Mouse (Mus musculus) lung, postnatal 10 days (tissue): ENCODE data around the gene Pigf.
A peak's percentile ranks its signal among the peaks of the same experiment; 100 is the strongest.
"Not testable (repeated sequence)": the region's sequence is repeated elsewhere in the genome, so short reads cannot be mapped to it uniquely, and the experiment has no call there.

Source experiments
- DNase-seq: peaks from one replicate; pipeline ENCODE4 v3.0.0; 2021

Pigf gene

DNA sequence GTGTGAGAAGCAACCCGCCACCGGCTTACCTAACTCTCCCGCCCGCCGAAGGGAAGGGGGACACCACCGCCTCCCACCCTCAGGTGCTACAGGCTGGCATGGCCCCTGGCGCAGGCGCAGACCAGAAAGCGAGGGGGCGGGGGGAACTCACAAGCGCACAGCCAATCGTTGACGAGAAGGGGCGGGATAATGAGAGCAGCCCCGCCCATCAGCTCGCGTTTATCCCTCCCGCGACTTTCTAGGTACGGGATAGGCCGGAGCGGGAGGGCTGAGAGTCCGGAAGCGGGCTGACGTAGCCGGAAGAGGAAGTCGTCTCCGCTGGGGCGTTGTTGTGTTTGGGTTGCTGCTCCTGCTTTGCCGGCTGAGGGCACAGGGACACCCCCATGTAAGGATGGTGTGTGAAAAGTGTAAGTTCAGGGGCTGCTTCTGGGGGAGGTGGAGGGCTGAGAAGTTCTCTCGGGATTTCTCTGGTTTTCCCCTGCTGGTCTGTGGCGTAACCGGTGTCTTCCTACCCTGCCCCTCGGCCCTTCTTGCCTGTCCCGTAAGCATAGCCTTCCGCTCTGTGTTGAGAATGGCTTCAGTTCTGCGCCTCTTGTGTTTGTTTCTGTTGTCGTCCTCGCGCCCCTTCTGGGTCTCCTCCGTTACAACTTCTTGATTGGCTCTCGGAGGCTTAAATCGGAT lies at the start of gene Pigf, which contains the start of gene Cript:
Gene Pigf, minus strand, starts transcription at position 138 of the 681 bp plus-strand sequence.
Gene Cript, plus strand, starts transcription at position 282 of the 681 bp plus-strand sequence.
- DNase-seq: peak; percentile 99

DNA sequence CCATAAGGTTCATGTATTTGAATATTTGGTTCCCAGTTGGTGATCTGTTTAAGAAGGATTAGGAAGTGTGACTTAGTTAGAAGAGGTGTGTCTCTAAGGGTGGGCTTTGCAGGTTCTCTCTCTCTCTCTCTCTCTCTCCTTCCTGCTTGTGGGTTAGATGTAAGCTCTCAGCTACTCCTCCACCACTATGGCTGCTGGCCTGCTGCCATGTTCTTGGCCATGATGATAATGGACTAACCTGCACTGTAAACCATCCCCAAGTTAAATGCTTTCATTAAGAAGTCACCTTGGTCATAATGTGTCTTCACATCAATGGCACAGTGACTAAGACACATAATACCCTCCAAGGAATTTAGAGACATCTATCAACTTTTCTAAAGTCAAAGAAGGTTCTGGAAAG lies 48.3 kb upstream of the Pigf start:
- no peak for DNase-seq

DNA sequence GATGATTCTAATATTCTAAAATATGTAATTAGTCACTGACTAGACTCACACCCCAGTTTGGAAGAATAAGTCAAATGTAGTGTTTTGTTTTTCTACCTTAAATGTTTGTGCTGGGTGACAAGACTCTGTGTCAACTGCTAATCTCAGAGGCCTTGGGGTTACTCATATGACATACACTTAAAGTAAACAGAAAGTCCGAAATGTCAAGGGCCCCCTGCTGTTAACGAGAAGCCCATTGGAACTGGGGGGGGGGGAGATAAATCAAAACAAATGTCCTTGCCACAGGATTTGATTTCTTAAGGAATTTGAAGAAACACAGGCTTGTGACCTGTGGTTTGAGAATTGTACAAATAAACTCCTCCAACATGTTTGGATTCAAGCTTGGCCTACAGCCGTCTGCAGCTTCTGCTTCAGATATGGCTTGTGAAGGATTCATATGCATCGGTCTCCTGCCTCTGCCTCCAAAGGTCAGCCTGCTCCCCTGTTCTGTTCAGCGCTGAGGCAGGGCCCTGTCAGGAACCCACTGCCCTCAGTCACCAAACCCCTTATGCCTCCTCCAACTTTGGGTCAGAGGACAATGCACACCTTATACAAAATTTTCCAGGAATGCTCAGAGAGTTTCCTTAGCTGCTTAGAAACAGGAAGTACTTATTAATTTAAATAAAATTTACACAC lies 47.7 kb upstream of the Pigf start:
- DNase-seq: no peak

DNA sequence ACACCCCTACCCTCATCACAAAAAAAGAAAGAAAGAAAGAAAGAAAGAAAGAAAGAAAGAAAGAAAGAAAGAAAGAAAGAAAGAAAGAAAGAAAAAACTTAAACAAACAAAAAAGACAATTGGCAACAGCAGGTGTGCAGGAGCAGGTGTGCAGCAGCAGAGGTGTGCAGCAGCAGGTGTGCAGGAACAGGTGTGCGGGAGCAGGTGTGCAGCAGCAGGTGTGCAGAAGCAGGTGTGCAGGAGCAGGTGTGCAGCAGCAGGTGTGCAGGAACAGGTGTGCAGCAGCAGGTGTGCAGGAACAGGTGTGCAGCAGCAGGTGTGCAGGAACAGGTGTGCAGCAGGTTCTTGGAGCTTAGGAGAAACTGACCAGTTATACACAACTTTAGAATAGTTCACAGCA lies 47.0 kb upstream of the Pigf start:
- not testable (repeated sequence) for DNase-seq

DNA sequence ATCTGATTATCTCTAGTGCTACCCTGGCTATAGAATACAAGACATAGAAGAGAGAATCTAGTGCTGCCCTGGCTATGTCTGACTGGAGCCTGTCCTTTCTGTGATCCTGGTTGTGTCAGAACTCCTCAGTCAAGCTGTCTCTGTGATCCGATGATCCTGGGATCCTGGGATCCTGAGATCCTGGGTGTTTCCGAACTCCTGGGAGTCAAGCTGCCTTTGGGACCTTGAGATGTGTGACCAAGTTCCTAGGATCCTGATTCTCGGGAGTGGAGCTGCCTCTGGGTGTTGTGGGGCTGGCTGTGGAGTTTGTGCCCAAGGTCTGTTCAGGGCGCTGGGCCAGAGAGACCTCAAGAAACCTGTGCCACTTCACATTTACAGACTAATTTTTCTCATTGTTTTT lies 43.8 kb upstream of the Pigf start:
- no peak for DNase-seq

DNA sequence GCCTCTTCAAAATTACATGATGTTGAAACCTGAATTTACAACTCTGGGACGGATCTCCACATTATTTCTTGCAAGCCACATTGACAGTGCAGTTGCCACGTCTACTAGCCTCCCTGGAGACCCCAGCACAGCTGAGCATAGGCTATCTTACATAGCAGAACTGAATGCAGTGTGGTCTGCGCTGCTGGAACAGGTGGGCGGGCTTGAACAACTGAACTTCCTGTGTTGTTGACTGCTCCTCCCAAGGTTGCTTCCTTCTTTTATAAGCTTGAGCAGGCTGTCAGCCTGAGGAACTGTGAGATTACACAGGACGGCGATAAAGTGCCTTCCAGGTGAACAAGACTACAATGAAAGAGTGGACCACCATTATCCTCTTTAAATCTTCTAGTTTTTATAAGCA lies 38.8 kb upstream of the Pigf start:
- no peak for DNase-seq

DNA sequence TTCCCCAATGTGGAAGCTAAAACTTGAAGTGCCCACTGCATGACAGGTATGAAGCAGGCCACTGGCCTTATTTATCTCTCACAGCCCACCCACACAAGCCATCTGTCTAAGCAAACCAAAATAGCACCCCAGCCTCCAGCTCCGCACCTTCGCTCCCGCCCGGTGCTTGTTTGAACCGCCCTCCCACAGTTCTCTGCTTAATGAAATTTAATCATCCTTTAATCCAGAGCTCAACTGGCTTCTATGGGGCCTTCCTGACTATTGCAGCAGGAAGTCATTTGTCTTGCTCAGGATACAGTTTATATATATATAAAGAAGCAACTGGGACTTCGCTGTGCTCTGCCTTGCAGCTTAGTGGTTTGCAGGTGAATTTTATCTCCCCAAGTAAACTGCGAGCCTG lies 38.3 kb upstream of the Pigf start:
- DNase-seq: no peak

DNA sequence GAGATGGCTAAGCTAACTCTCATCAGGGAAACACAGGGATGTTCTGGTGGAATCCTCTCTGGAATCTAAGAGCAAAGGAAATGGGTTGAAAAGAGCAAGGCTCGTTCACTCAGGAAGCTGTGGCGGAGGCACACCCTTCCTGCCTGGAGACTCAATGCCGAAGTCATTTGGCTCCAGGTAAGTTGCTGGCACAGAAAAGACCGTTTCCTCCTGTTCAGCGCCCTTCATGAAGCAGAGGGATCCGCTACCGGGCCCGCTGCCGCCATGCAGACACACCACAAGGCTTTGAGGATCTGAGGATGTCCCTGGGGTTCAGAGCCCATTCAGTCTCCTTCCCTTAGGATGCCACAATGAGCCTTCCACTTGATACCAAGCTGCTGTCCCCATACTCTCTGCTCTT lies 37.4 kb upstream of the Pigf start:
- DNase-seq: peak; percentile 47

DNA sequence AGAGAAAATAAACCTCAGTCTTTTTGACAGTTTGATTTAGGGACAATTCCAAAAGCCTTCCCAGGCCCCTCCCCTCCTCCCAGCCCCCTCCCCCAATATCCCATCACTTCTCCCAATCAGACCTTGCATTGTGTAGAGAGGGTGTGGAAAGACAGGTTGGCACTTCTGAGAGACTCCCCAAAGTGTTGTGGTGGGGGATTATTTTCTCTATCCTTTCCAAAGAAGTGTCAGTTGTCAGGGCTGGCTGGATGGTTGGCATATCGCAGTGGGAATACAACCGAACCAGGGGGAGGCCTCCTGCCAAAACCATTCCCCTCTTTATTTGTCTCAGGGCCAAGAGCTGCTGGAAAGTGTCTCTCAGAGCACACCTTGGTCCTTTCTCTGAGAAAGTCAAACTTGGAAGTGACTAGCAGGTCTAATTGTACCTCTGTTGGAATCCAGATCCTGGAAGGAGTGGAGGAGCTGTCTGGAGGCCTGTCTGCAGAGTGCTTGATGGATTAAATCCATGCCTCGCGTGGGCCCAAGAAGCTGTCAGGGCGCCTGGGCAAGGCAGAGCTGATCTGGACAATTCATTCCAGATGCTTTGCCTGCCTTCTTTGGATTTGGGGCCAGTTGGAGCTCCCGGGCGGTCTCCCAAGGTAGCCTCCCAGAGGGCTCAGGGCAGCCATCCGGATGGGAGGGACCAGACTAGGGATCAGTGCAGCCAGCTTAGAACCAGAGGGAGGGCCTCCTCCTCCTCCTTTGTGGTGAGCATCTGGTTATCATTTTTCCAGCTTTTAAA lies 32.5 kb upstream of the Pigf start:
- DNase-seq: peak; percentile 18

DNA sequence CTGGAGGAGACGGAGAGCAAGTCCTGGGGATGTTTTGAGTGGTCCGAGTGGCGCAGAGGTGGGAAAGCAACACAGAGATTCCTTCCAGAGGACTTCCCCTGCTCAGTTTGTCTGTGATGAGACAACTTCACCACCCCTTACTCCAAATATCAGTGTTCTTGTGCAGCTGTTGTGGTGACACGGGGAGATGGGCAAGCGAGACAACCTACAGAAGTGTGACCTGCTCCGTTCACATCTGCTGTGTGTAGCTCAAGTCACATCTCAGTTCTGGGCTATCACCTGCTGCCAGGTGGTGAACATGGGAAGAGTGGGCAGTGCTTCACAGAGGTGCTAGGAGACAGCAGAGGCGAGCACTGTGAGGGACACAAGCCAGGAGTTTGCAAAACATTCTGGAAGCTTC lies 31.6 kb upstream of the Pigf start:
- DNase-seq: no peak

DNA sequence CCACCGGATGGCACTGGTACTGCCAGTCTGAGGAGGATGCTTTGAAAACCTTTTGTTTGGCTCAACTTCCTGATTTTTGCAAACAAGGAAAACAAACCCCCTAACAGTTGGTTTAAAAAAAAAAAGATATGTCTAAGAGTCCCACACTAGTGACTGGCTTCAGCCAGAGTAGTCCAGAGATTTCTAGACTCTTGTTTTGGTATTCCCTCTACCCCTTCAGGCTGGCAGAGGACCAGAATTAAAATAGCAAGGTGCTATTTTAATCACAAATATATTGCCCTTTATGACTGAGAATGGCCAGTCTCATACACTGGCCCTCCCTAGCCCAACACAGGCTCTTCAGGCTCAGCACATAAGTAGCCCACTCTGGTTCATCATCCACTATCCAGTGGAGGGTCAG lies 30.5 kb upstream of the Pigf start:
- no peak for DNase-seq

DNA sequence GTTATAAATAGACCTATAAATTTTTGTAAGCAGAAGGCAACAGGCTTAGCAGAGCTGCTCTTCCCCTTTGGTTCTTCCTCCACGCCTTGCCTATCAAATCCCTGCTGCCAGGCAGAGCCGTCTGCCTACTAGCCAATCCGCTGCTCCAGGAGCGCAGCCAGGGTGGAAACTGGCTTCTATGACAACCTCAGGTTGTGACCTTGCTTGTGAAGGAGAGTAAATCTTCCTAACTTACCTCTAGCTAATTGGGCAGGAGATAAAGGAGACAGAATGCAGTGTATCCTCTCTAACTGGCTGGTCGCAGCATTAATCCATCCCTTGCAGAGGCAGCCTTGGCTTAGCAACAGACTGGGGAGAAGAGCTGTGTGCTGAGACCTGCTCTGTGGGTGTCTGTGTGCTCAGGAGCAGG lies 29.8 kb upstream of the Pigf start:
- DNase-seq: peak; percentile 61

DNA sequence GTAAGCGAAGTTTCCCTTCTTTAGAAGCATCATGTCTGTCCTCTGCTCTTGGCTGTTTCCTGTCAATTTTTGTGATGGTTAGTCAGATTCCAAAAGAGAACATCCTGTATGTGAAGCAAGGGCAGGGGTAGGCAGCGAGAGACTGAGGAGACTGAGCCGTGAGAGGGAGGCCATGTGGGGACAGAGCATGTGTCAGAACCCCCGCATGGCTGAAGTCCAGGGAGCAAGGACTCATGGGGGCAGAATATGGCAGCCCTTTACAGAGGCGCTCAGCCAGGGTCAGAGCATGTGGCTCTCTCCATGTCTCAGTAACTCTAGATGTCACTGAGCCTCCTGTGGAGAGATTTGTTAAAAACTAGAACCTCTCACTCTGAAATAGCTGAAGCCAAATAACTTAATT lies 28.7 kb upstream of the Pigf start:
- DNase-seq: peak; percentile 29

DNA sequence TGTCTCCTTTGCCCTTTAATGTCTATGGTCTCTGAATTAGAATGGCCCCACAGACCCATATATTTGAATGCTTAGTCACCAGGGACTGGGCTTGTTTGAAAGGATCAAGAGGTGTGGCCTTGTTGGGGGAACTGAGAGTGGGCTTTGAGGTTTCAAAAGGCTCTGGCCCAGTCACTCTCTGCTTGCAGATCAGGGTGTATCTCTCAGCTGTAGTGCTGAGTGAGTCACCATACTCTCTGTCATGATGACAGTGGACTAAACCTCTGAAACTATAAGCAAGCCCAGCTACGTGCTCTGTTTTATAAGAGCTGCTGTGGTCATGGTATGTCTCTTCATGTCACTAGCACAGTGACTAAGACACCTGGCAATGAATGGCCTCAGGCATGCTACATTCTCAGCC lies 27.2 kb upstream of the Pigf start:
- DNase-seq: no peak

DNA sequence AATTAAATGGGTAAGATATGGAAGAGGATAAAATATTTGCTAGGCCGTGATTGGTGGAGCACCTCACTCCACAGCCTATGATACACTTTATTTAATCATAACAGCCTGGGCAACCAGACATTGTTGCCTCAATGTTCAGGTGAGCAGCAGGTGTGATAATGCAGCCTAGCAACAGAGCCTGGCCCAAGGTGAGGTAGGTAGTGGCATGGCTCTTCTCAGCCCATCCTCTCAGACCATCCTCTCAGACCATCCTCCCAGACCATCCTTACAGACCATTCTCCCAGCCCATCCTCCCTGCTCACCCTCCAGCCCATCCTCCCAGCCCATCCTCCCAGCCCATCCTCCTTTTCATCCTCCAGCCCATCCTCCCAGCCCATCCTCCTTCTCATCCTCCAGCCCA lies 26.4 kb upstream of the Pigf start:
- no peak for DNase-seq

DNA sequence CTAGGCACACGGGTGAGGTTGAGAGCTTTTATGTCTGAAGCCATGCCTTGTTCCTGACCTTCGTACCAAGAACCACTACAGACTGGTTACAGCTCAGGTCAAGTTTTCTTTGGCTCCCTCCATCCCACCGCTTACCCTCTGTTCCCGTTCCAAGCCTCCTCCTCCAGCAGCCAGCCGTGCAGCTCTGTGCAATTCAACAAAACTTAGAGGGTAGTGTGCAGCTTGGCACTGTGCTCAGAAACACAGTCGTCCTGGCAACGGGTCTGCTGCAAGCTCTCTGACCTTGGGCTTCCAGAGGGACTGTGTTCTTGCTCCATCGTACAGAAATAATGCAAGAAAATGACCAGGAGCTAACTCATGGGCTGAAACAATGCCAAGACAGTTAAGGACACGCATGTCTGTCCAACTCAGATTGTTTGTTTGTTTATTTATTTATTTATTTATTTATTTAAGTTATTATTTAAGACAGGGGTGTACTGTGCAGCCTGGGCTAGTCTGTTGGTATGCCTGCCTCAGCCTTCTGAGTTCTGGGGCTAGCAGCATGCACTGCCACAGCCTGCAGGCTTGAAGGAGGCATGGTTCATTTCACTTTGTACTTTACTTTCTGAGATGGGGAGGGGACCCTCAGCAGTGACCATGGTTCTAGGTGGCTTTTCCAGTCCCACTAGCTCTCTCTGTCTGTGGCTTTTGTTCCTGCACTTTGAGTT lies 25.4 kb upstream of the Pigf start:
- DNase-seq: peak; percentile 52

DNA sequence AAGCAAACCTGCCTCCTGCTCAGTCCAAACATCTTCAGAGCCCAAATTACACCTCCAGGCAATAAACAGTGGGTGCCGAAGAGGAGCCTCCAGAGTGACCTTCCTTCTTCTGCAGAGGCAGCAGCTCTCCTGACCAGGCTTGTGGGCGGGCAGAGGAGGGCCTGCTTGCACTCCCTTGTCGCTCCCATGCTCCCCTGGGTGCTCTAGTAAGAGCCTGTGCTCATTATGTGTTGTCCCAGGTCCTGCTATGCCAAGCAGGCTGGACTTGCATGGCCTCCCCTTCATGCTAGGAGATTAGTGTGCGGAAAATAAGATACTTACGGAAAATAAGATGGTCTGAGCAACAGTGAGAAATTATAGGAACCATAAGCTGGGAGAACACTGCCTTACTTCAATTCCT lies 24.5 kb upstream of the Pigf start:
- DNase-seq: no peak

DNA sequence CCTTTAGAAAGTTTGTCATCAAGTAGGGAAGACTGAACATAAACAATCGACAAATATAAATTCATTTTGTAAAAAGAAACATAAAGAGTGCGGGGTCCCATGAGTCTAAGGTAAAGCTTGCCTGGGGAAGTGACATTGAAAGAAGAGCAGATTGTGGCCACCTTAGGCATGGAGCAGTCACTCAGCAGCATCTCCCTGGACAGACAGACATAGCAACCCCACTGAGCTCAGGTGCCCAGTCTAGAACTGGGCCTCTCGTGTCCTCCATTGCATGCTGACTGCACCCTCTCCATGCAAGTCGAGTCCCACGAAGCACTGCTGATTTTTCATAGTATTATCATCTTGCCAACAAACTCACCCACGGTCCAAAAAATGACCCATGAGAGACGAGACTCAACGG lies 19.6 kb upstream of the Pigf start:
- DNase-seq: no peak

DNA sequence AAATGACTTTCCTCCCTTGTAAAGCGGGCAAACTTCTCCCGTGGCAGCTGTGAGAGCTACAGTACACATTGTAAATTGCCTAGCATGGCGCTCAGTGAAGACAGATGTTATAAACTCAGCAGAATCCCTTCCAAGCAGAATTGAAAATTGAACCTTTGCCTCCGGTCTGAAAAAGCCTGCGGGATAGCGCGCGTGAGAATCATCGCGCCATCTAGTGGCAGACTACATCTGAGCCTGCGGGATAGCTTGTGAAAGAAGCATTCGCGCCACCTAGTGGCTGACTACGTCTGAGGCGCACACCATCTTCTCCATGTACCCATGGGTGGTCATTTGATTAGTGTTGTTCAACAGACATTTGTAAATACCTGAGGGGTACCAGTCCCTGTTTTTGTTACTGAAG lies 19.2 kb upstream of the Pigf start:
- DNase-seq: peak; percentile 94

DNA sequence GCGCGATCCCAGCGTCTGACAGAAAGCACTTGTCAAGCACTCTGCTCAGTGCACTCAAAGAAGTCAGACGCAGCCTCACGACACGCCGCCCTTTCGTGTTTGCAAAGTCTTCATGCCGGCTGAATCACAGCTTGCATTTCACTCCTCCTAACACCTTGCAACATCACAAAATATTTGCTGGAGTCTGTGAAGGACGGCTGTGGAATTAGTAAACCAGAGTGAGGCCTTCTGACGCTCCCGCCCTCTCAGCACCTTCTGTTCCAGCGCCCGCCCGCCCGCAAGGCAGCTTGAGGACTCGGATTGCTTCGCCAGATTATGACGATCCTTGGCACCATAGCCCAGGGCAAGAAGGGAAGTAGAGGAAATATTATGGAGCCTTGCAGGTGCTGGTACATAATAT lies 16.5 kb upstream of the Pigf start:
- peak; percentile 44 for DNase-seq

DNA sequence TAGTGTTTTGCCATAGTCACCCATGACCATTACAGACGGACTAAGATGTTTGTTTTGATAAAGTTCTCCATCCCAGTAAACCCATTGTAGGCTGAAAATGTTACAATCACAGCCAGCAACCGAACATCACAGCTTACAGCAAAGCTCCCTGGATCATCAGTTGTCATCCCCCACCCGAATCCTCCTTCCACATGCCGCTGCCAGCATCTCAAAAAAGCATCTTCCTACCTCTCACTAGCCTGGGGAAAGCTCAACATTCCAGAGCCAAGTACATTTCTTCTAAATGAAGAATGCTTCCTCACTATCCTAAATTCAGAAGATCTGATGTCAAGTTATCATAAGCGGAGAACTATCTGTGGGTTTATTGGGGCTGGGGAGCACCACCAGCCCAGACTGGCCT lies 13.3 kb upstream of the Pigf start:
- DNase-seq: no peak

DNA sequence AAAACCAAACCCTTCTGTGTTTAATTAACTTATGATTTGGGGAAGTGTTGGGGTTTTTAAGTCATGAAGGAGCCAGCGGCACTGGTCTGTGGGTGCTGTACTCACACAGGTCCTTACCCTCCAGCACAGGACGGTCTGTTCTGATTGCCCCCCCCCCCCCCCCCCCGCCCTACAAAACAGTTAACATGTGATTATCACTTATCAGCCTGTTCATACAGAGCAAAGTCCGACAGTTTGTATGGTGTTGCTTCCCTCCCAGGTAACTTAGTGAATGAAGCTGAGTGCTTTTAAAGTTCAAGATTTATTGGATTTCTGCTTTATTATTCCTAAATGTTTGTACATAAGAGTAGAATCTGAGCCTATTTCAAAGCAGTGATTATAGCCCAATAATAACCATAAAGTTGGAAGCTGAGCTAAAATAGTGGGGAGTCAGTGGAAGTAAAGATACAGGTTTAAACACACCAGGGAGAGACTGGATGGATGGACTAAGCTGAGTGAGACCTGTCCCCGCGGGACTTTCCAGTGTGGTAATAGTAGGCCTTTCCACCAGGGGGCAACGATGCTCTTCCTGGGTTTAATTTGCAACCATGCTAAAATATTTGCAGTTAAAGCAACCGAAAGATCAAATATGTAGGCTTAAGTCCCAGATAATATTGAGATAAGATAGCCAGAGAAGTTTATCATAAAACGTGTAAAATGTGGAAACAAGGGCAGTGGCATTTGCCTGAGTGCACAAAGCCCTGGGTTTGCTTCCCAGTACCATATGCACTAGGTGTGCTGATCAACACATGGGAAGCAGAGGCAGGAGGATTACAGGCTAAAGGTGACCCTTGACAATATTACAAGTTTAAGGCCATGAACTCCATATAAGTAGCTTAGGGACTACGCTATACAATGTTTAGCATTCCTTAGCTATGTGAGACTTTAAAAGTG lies 11.2 kb upstream of the Pigf start:
- DNase-seq: peak; percentile 57
